Mouse (Mus musculus): ENCODE results near the gene Nckap5l.

Nckap5l gene

GRCm38 (mm10) chr15:99457606-99458401 lies at the start of gene Nckap5l:
Nckap5l (minus strand) TSS chr15:99457748.
- CTCF ChIA-PET = interaction anchor here (0.6 to 1.0 kb wide), 2 partner anchors 12 to 21 kb away, joined by 3 to 6 read pairs; no protein-coding TSS in a partner anchor

- CTCF ChIA-PET = no interaction called here
Observed at GRCm38 (mm10) chr15:99505324-99506095, 48.0 kb upstream of the Nckap5l start.

- CTCF ChIA-PET = no interaction called here
Observed at GRCm38 (mm10) chr15:99503256-99503655, 45.7 kb upstream of the Nckap5l start.

GRCm38 (mm10) chr15:99502311-99502831 lies 44.8 kb upstream of the Nckap5l start:
- CTCF ChIA-PET = no interaction called here

GRCm38 (mm10) chr15:99501292-99502260 lies 44.0 kb upstream of the Nckap5l start:
- CTCF ChIA-PET = no interaction called here

GRCm38 (mm10) chr15:99500320-99500719 lies 42.8 kb upstream of the Nckap5l start:
- CTCF ChIA-PET = interaction anchor here (0.7 kb wide), 1 partner anchor 318 kb away, joined by 8 read pairs; no protein-coding TSS in a partner anchor

GRCm38 (mm10) chr15:99499726-99500125 lies 42.2 kb upstream of the Nckap5l start:
- CTCF ChIA-PET = interaction anchor here (0.7 kb wide), 1 partner anchor 318 kb away, joined by 8 read pairs; no protein-coding TSS in a partner anchor

- CTCF ChIA-PET = interaction anchor here (0.6 kb wide), 1 partner anchor 8 kb away, joined by 5 read pairs; no protein-coding TSS in a partner anchor
Observed at GRCm38 (mm10) chr15:99498781-99499180, 41.2 kb upstream of the Nckap5l start.

- CTCF ChIA-PET = no interaction called here
Observed at GRCm38 (mm10) chr15:99498356-99498755, 40.8 kb upstream of the Nckap5l start.

- CTCF ChIA-PET = no interaction called here
Observed at GRCm38 (mm10) chr15:99497527-99498242, 40.1 kb upstream of the Nckap5l start.

GRCm38 (mm10) chr15:99497061-99497460 lies 39.5 kb upstream of the Nckap5l start:
- CTCF ChIA-PET = no interaction called here

GRCm38 (mm10) chr15:99484745-99485144 lies 27.2 kb upstream of the Nckap5l start:
- CTCF ChIA-PET = no interaction called here

GRCm38 (mm10) chr15:99475814-99476213 lies 18.3 kb upstream of the Nckap5l start:
- CTCF ChIA-PET = interaction anchor here (0.6 kb wide), 1 partner anchor 216 kb away, joined by 5 read pairs; no protein-coding TSS in a partner anchor

- CTCF ChIA-PET = no interaction called here
Observed at GRCm38 (mm10) chr15:99474576-99474926, 17.0 kb upstream of the Nckap5l start, which contains the start of gene Bcdin3d. Bcdin3d (minus strand) TSS chr15:99474730.

GRCm38 (mm10) chr15:99473801-99474575 lies 16.4 kb upstream of the Nckap5l start:
- CTCF ChIA-PET = interaction anchor here (0.7 kb wide), 1 partner anchor 650 kb away, joined by 3 read pairs; no protein-coding TSS in a partner anchor

GRCm38 (mm10) chr15:99472972-99473371 lies 15.4 kb upstream of the Nckap5l start:
- CTCF ChIA-PET = no interaction called here

GRCm38 (mm10) chr15:99471677-99472063 lies 14.1 kb upstream of the Nckap5l start:
- CTCF ChIA-PET = interaction anchor here (0.5 kb wide), 1 partner anchor 94 kb away, joined by 3 read pairs; no protein-coding TSS in a partner anchor

- CTCF ChIA-PET = interaction anchor here (0.6 to 0.7 kb wide), 2 partner anchors 33 to 138 kb away, joined by 3 to 4 read pairs; no protein-coding TSS in a partner anchor
Observed at GRCm38 (mm10) chr15:99470971-99471676, 13.6 kb upstream of the Nckap5l start.
